Mouse (Mus musculus) gastrocnemius, postnatal 36 days (tissue): ENCODE data around the gene Tpd52l1. TPM values are rescaled to one million over a fixed set of nuclear protein-coding genes. Genes with fewer than 3 reads are reported as not detected.
"Not testable (repeated sequence)": the region's sequence is repeated elsewhere in the genome, so short reads cannot be mapped to it uniquely, and the experiment has no call there.

Source experiments
- DNase-seq, 2 experiments: peaks; one replicate each; pipeline ENCODE4 v3.0.0; 2022
- intact Hi-C: fragments of 180-260 bp; cut with DNase I; formaldehyde crosslinking; loops from one replicate; pipeline ENCODE4 v1.15.1; 2025
- long read RNA-seq, 2 experiments: library from polyadenylated mRNA; stranded (forward); transcript quantifications; one replicate each; pipeline ENCODE4 v2.0.0; 2021
- total RNA-seq, 2 experiments: library from RNA; stranded (reverse); gene quantifications; 2 replicates each; pipeline ENCODE4 v1.2.3; 2021

Gene Tpd52l1
- total RNA-seq = 10 to 100 TPM; 15.8 to 23.2 TPM
- long read RNA-seq, experiment 1, transcript Tpd52l1-204 (5 exons, 1,103 nt) = major isoform, 16 of 23 reads
- long read RNA-seq, experiment 1, partial matches to known transcripts = 2 of 23 reads
- long read RNA-seq, experiment 1, other reads (novel, unspliced or antisense) = 2 of 23 reads
- long read RNA-seq, experiment 2, transcript Tpd52l1-204 (5 exons, 1,103 nt) = major isoform, 17 of 22 reads
- long read RNA-seq, experiment 2, partial matches to known transcripts = 1 of 22 reads
- long read RNA-seq, experiment 2, other reads (novel, unspliced or antisense) = 2 of 22 reads

- peak; percentile 74 to 76 for DNase-seq
- intact Hi-C loops = no loop called here
Measured at GRCm38 (mm10) chr10:31445291-31446124, at the start of gene Tpd52l1. Tpd52l1 (minus strand) TSS chr10:31445958.

- intact Hi-C loops = no loop called here
- DNase-seq = no peak
Measured at GRCm38 (mm10) chr10:31494296-31494695, 48.5 kb upstream of the Tpd52l1 start.

GRCm38 (mm10) chr10:31467043-31467898 lies 21.5 kb upstream of the Tpd52l1 start:
- no peak for DNase-seq
- intact Hi-C loops = no loop called here

- intact Hi-C loops = no loop called here
- DNase-seq = no peak
Measured at GRCm38 (mm10) chr10:31465840-31466541, 20.2 kb upstream of the Tpd52l1 start.

GRCm38 (mm10) chr10:31465424-31465823 lies 19.7 kb upstream of the Tpd52l1 start:
- no peak for DNase-seq
- intact Hi-C loops = no loop called here

GRCm38 (mm10) chr10:31463044-31463443 lies 17.3 kb upstream of the Tpd52l1 start:
- intact Hi-C loops = no loop called here

GRCm38 (mm10) chr10:31456806-31457205 lies 11.0 kb upstream of the Tpd52l1 start:
- no peak for DNase-seq
- intact Hi-C loops = no loop called here

More at GRCm38 (mm10) chr10:31463044-31463443, 17.3 kb upstream of the Tpd52l1 start:
- DNase-seq = no peak

GRCm38 (mm10) chr10:31447083-31447482 lies 1.3 kb upstream of the Tpd52l1 start:
- DNase-seq = no peak
- intact Hi-C loops = no loop called here

GRCm38 (mm10) chr10:31444206-31444605 lies 1.6 kb downstream of the Tpd52l1 start:
- intact Hi-C loops = loop anchor here (5.0 kb wide), 1 partner anchor 127 kb away; no protein-coding TSS in a partner anchor
- no peak for DNase-seq

- no peak for DNase-seq
- intact Hi-C loops = loop anchor here (5.0 kb wide), 1 partner anchor 124 kb away; no protein-coding TSS in a partner anchor
Measured at GRCm38 (mm10) chr10:31441491-31441890, 4.3 kb downstream of the Tpd52l1 start.

- intact Hi-C loops = no loop called here
- no peak for DNase-seq
Measured at GRCm38 (mm10) chr10:31436047-31436446, 9.7 kb downstream of the Tpd52l1 start.

- DNase-seq = no peak
- intact Hi-C loops = no loop called here
Measured at GRCm38 (mm10) chr10:31417956-31418355, 27.8 kb downstream of the Tpd52l1 start.

GRCm38 (mm10) chr10:31392990-31393389 lies 52.8 kb downstream of the Tpd52l1 start:
- DNase-seq = no peak
- intact Hi-C loops = no loop called here

- DNase-seq = no peak
- intact Hi-C loops = no loop called here
Measured at GRCm38 (mm10) chr10:31390777-31391395, 54.9 kb downstream of the Tpd52l1 start.

GRCm38 (mm10) chr10:31388566-31388965 lies 57.2 kb downstream of the Tpd52l1 start:
- intact Hi-C loops, DNase-seq: not testable (repeated sequence)

GRCm38 (mm10) chr10:31370200-31370599 lies 75.6 kb downstream of the Tpd52l1 start:
- intact Hi-C loops, DNase-seq: not testable (repeated sequence)

GRCm38 (mm10) chr10:31359749-31360148 lies 86.0 kb downstream of the Tpd52l1 start:
- intact Hi-C loops = no loop called here
- no peak for DNase-seq

GRCm38 (mm10) chr10:31354886-31355461 lies 90.8 kb downstream of the Tpd52l1 start:
- intact Hi-C loops = no loop called here
- no peak for DNase-seq

GRCm38 (mm10) chr10:31354141-31354540 lies 91.6 kb downstream of the Tpd52l1 start:
- intact Hi-C loops = no loop called here
- no peak for DNase-seq
